Mouse (Mus musculus) heart, embryonic 16.5 days (tissue): ENCODE results near the gene Rnf224. TPM values are rescaled to one million over a fixed set of nuclear protein-coding genes. Genes with fewer than 3 reads are reported as not detected.

Experiments
- ATAC-seq: fragments of 200-750 bp; cut with Nextera tagmentation; replicated peaks from 2 replicates; pipeline ENCODE4 v1.8.0; 2017; ENCODE audit warnings: moderate number of reproducible peaks; ENCODE audit not compliant: insufficient read depth, low FRiP score; ENCODE audit errors: extremely low read depth
- H3K27ac ChIP-seq: fragments of 300-500 bp; sonication (generic); 2 replicates; pipeline ENCODE4 v1.5.1; 2014; ENCODE audit warnings: mild to moderate bottlenecking, low read length, control low read depth, moderate library complexity
- H3K27me3 ChIP-seq: fragments of 300-500 bp; sonication (generic); 2 replicates; pipeline ENCODE4 v1.6.1; 2014; ENCODE audit warnings: low read length, mixed read lengths; ENCODE audit not compliant: control insufficient read depth, insufficient read depth
- H3K36me3 ChIP-seq: fragments of 300-500 bp; sonication (generic); 2 replicates; pipeline ENCODE4 v1.6.1; 2014; ENCODE audit not compliant: control insufficient read depth, insufficient read depth
- H3K4me1 ChIP-seq: fragments of 300-500 bp; sonication (generic); 2 replicates; pipeline ENCODE4 v1.6.1; 2014; ENCODE audit warnings: low read length, mixed read lengths; ENCODE audit not compliant: control insufficient read depth, insufficient read depth
- H3K4me2 ChIP-seq: fragments of 300-500 bp; sonication (generic); 2 replicates; pipeline ENCODE4 v1.6.1; 2014; ENCODE audit warnings: low read depth, mild to moderate bottlenecking, control low read depth, low read length
- H3K4me3 ChIP-seq: fragments of 300-500 bp; sonication (generic); 2 replicates; pipeline ENCODE4 v1.5.1; 2014; ENCODE audit warnings: mild to moderate bottlenecking, control low read depth, low read length
- H3K9ac ChIP-seq: fragments of 300-500 bp; sonication (generic); 2 replicates; pipeline ENCODE4 v1.6.1; 2014; ENCODE audit warnings: low read length, control low read depth
- H3K9me3 ChIP-seq: fragments of 300-500 bp; sonication (generic); replicated peaks from 2 replicates; pipeline ENCODE4 v1.6.1; 2016; ENCODE audit warnings: low read length; ENCODE audit not compliant: control insufficient read depth
- WGBS: fragments of 180-500 bp; shearing (Covaris S2); extraction: QIAGEN DNeasy Blood & Tissue Kit; methylation state at CpG from one replicate; pipeline ENCODE4 v1.1.7; 2014; 5-methylcytosine and 5-hydroxymethylcytosine counted together
- polyA plus RNA-seq: library from polyadenylated mRNA; unstranded; fragments of >200 nt; fragmentation: Nextera tagmentation; extraction: Ambion mirVana; gene quantifications from 2 replicates; pipeline ENCODE4 v1.2.1, GENCODE M21; 2015

Rnf224 gene
- polyA plus RNA-seq, 1 experiment from 2014 or later: not detected

DNA sequence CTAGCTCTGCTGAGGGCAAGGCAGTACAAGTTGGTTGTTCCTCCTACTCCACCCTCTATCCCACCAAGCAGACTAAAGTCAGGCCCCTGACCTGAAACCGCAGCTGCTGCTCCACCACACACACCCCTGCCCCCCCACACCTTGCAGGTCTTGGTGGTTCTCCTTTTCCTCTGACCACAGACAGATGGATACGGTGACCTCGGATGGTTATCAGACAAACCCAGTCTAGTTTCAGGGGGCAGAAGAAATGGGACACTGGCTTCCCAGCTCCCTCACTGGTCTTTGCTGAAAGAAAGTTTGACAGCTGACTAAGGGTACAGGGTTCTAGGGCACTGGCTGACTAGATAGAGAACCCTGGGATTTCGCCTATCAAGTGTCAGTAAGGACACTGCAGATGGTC, 3.2 kb downstream of the Rnf224 start:
- Histone ChIP-seq H3K36me3 (no peaks in the 10 kb centered on the region), H3K27me3 (peaks cover 6% of the 10 kb centered on the region; the same call in 1 of the 2 replicates)
- 75% methylated on average over 4 of the region's 4 CpGs for WGBS

DNA sequence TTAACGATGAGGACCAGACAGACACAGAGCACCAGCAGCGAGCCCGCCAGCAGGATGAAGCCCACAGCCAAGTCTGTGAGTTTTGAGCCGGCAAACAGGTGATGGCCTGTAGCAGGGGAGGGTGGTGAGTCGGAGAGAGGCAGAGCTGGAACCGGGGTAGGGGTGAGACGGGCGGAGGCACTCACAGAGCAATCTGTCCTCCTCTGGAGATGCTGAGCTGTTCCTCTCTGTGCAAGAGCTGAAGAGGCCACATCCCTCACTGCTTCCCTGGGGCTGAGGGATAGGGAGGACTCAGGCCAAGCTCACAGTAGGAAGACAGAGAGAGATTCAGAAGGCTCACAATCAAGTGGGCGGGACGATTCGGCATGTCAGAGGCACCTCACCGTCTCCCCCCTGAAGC, 5.5 kb downstream of the Rnf224 start:
- Histone ChIP-seq H3K9ac (no peak overlapping the region), H3K4me3 (no peak overlapping the region), H3K4me2 (no peak overlapping the region), H3K27me3 (peaks cover 6% of the 10 kb centered on the region; the same call in 1 of the 2 replicates), H3K9me3 (no peaks in the 10 kb centered on the region), H3K27ac (no peak overlapping the region), H3K36me3 (no peaks in the 10 kb centered on the region), H3K4me1 (no peaks in the 10 kb centered on the region)
- no peak for ATAC-seq
- 56% methylated on average over 12 of the region's 12 CpGs for WGBS

More for the DNA sequence above, 3.2 kb downstream of the Rnf224 start:
- ATAC-seq: no peak
- no peaks in the 10 kb centered on the region for H3K4me1 ChIP-seq
- H3K9ac ChIP-seq: no peak overlapping the region
- no peaks in the 10 kb centered on the region for H3K9me3 ChIP-seq
- no peak overlapping the region for H3K4me3 ChIP-seq
- no peak overlapping the region for H3K4me2 ChIP-seq
- H3K27ac ChIP-seq: no peak overlapping the region

DNA sequence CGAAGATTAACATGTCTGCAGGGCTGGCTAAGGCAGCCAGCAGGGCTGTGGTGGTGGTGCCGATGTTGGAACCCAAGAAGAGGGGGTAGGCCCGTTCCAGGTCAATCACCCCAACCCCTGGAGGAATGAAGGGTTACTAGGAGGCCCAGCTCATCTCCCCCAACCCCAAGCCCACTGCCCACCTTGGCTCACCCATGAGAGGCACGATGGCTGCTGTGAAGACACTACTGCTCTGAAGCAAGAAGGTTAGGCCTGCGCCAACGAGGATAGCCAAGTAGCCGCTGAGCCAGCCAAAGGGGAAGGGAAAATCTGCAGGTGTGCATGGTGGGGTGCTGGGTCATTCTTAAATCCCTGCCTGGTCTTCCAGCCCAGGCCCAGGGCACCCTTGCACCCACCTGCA, 6.0 kb downstream of the Rnf224 start:
- no peak overlapping the region for H3K4me2 ChIP-seq
- WGBS: 76% methylated on average over 7 of the region's 7 CpGs
- H3K9me3 ChIP-seq: no peaks in the 10 kb centered on the region
- no peak overlapping the region for H3K4me3 ChIP-seq
- no peak overlapping the region for H3K9ac ChIP-seq
- H3K27ac ChIP-seq: no peak overlapping the region
- H3K27me3 ChIP-seq: peaks cover 2% of the 10 kb centered on the region; the same call in 1 of the 2 replicates
- no peak for ATAC-seq
- H3K4me1 ChIP-seq: peaks cover 2% of the 10 kb centered on the region; the same call in 1 of the 2 replicates
- no peaks in the 10 kb centered on the region for H3K36me3 ChIP-seq

DNA sequence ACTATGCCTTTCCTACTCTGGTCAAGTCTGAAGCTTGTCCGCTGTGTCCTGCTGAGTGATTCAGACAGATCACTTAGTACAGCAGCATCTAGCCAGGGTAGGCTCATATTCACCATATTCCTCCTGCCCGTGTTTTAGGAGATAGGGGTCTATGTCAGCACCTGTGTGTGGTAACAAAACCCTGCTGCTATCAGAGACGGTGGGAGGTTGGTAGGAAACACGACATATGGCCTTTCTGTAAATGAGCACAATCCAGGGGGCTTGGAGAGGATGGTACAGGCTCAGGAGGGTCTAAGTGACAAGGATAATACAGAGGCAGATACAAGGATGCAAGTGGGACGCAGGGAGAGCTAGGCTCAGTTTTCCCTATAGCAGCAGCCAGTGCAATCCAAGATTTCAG, 7.0 kb downstream of the Rnf224 start:
- Histone ChIP-seq H3K4me2 (no peak overlapping the region), H3K4me1 (peaks cover 5% of the 10 kb centered on the region; the same call in 1 of the 2 replicates), H3K27ac (no peak overlapping the region), H3K9me3 (no peaks in the 10 kb centered on the region), H3K27me3 (peaks cover 2% of the 10 kb centered on the region; the same call in 1 of the 2 replicates), H3K36me3 (no peaks in the 10 kb centered on the region), H3K4me3 (no peak overlapping the region), H3K9ac (no peak overlapping the region)
- WGBS: 77% methylated on average over 5 of the region's 5 CpGs
- ATAC-seq: no peak

DNA sequence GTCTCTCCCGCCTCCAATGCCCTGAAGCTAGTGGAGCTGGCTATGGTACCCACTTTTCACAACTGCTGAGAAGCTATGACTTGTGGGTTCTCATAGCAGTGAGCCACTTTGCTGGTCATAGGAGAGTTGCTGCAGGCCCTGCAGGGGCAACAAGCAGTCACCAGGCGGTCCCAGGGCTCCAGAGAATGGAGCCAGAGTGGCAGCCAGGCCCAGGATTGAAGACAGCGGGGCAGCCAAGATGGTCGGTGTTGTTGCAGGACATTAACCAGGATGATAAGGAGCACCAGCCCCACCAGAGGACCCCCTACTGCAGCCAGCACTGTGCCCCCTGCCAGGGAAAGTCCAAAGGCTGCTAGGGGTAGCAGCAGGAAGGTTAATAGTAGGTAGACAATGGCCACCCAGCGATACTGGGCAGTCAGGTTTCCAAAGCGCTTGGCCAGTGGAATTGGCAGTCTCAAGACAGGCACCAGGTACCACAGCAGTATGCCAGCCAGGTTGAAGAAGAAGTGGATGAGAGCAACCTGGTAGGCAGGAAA, 7.5 kb downstream of the Rnf224 start:
- peaks cover 2% of the 10 kb centered on the region; the same call in 1 of the 2 replicates for H3K27me3 ChIP-seq
- peak overlapping the region; percentile 55 for H3K4me2 ChIP-seq
- WGBS: 69% methylated on average over 6 of the region's 6 CpGs
- no peak overlapping the region for H3K27ac ChIP-seq
- H3K4me1 ChIP-seq: peaks cover 5% of the 10 kb centered on the region; the same call in 1 of the 2 replicates
- H3K9me3 ChIP-seq: no peaks in the 10 kb centered on the region
- no peak overlapping the region for H3K9ac ChIP-seq
- H3K4me3 ChIP-seq: no peak overlapping the region
- no peak for ATAC-seq
- H3K36me3 ChIP-seq: no peaks in the 10 kb centered on the region

DNA sequence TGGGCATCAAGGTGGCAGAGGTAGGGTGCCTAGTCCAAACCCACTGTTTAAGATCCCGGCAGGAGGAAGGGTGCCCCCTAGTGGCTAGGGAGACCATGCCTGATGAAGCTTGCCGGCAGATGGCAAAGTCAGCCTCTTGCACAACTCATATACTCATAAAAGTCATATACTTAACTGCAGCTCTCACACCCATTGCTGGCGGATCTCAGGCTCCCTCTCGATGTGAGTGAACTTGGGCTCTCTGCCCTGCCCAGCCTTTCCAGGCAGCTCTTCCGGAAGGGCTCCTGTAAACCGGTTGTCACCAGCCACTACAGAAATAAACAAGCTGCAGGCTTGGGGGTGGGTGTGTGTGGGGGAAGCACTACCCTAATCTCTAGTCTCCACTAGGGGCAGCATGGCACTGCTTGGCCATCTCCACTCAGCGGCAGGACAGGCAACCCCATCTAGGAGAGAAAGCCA, 8.1 kb downstream of the Rnf224 start:
- 0 out of 2 replicates have a peak, but pooled peaks cover under 1% of the 10 kb centered on the region for H3K36me3 ChIP-seq
- peak; percentile 12; the same call in 1 of the 2 replicates for ATAC-seq
- H3K9ac ChIP-seq: peak overlapping the region; percentile 53; the same call in 1 of the 2 replicates
- H3K27me3 ChIP-seq: peaks cover 2% of the 10 kb centered on the region; the same call in 1 of the 2 replicates
- WGBS: 1% methylated on average over 7 of the region's 7 CpGs
- peaks cover 8% of the 10 kb centered on the region for H3K4me1 ChIP-seq
- no peaks in the 10 kb centered on the region for H3K9me3 ChIP-seq
- H3K4me2 ChIP-seq: peak overlapping the region; percentile 55
- H3K4me3 ChIP-seq: peak overlapping the region; percentile 33
- peak overlapping the region; percentile 69 for H3K27ac ChIP-seq

DNA sequence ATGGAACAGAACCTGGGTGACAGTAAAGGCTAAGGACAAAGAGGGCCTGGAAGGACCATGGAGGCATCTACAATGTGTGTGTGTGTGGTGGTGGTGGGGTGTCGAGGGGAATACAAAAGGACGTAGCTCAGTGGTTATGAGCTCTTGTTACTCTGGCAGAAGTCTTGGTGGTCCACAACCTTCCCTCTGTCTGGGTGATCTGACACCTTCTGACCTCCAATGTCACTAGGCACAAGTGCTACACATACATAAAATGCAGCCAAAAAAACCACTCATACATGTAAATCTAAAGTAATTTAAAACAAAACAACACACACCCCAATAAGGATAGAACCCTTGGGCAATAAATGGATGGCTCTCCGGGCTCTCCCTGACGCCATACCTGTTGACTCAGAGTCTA, 9.2 kb downstream of the Rnf224 start:
- Histone ChIP-seq H3K4me3 (no peak overlapping the region), H3K4me2 (no peak overlapping the region), H3K27ac (no peak overlapping the region), H3K36me3 (0 out of 2 replicates have a peak, but pooled peaks cover 2% of the 10 kb centered on the region), H3K9ac (no peak overlapping the region), H3K9me3 (no peaks in the 10 kb centered on the region), H3K4me1 (peaks cover 12% of the 10 kb centered on the region), H3K27me3 (peaks cover 2% of the 10 kb centered on the region; the same call in 1 of the 2 replicates)
- WGBS: 90% methylated on average over 4 of the region's 4 CpGs
- ATAC-seq: no peak

DNA sequence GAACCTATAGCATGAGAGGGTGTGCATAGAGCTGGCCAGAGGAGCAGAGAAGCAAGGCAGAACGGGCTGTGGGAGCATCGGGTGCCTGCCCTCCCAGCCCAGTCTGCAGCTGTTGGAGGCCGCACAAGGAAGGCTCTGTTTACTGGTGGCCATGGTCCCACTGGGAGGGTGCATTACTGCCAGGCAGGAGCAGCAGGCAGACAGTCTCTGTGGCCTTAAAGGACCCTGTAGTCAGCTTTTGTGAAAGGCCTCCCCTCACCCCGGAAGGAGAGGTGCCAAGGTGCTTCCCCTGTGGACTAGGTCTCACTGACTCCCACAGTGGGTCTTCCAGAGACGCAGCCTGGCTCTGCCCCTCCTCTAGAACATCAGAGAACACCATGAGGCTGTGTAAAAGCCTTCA, 9.7 kb downstream of the Rnf224 start:
- ATAC-seq: no peak
- 75% methylated on average over 5 of the region's 5 CpGs for WGBS
- no peak overlapping the region for H3K4me2 ChIP-seq
- no peak overlapping the region for H3K27ac ChIP-seq
- peaks cover 4% of the 10 kb centered on the region; the same call in 1 of the 2 replicates for H3K36me3 ChIP-seq
- H3K4me1 ChIP-seq: peaks cover 12% of the 10 kb centered on the region
- no peaks in the 10 kb centered on the region for H3K9me3 ChIP-seq
- H3K9ac ChIP-seq: no peak overlapping the region
- H3K4me3 ChIP-seq: no peak overlapping the region
- peaks cover 2% of the 10 kb centered on the region; the same call in 1 of the 2 replicates for H3K27me3 ChIP-seq

DNA sequence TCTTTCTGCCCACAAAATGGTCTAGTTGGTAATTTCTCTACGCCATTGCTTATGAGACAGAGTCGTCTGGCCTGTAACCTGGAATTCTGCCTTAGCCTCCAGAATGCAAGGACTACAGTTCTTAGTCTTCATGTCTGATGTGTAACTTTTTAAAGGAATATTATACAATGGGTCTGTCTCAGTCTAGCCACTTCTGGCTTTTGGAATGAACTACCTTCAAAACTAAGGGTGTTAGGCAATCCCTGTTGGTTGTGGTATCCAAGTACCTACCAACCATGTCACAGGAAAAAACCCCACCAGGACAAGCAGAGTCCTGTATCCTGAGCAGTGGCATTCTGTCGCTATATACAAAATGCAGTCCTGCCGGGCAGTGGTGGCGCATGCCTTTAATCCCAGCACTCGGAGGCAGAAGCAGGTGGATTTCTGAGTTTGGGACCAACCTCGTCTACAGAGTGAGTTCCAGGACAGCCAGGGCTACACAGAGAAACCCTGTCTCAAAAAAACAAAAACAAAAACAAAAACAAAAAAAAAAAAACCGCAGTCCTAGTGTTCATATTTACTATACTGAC, 10.7 kb downstream of the Rnf224 start:
- Histone ChIP-seq H3K4me3 (peak overlapping the region; percentile 71), H3K27me3 (peaks cover under 1% of the 10 kb centered on the region; the same call in 1 of the 2 replicates), H3K27ac (peak overlapping the region; percentile 99), H3K9ac (peak overlapping the region; percentile 81; the same call in 1 of the 2 replicates), H3K9me3 (no peaks in the 10 kb centered on the region), H3K4me2 (peak overlapping the region; percentile 65), H3K36me3 (peaks cover 7% of the 10 kb centered on the region; the same call in 1 of the 2 replicates), H3K4me1 (peaks cover 12% of the 10 kb centered on the region)
- ATAC-seq: no peak
- WGBS: 74% methylated on average over 8 of the region's 8 CpGs
